In genomic region chr9:51441773-51442381, GRCm38 (mm10) we compare ENCODE assay signal across 9 mouse cellular contexts.
DNase-seq lines count a peak whose midpoint lies in the region; ATAC-seq lines count a peak whose summit lies in the region.
"Had no signal": no experiment of that assay in that cellular context is flagged by ENCODE, and none has a peak within 500 bp of the region (broad histone marks: within the 10 kb centered on the region; RNA-seq: fewer than 3 reads in every experiment).

No protein-coding gene starts in this region.

- no peak for DNase-seq in forebrain, embryonic 10.5 days (ENCODE audit: extremely low spot score, low spot score)
- peak; percentile 79 to 81 for DNase-seq in frontal cortex, adult 2 months (ENCODE audit: extremely low spot score in 1 of 2, low spot score in 1 of 2)
- DNase-seq in layer of hippocampus, postnatal 10 days (ENCODE audit: low spot score in 2 of 2): peak; percentile 28 to 37
- no peak for DNase-seq in cerebellum, adult 9-10 months
- DNase-seq in thymus, postnatal 0 days (ENCODE audit: low spot score): no peak
- DNase-seq in heart, adult 9 months (ENCODE audit: low spot score in 2 of 2): no peak
- DNase-seq: lung, postnatal 36 days had no signal

- peaks cover 2% of the 10 kb centered on the region; the same call in 1 of the 2 replicates for H3K9me3 ChIP-seq in forebrain, embryonic 16.5 days (ENCODE audit: control insufficient read depth, low read length)
- H3K9me3 ChIP-seq in forebrain, embryonic 10.5 days: no peaks in the 10 kb centered on the region; the same call in 1 of the 2 replicates
- H3K9me3 ChIP-seq in neural tube, embryonic 14.5 days (ENCODE audit: control insufficient read depth, low read length): no peaks in the 10 kb centered on the region

- no peaks in the 10 kb centered on the region for H3K36me3 ChIP-seq in forebrain, embryonic 16.5 days (ENCODE audit: control insufficient read depth, insufficient read depth)
- H3K36me3 ChIP-seq in forebrain, embryonic 10.5 days (replicated peaks): no peaks in the 10 kb centered on the region
- no peaks in the 10 kb centered on the region for H3K36me3 ChIP-seq in neural tube, embryonic 14.5 days (ENCODE audit: control insufficient read depth, insufficient read depth, low read length)

- peak; percentile 54 for ATAC-seq in forebrain, embryonic 16.5 days
- peak; percentile 85 for ATAC-seq in neural tube, embryonic 14.5 days (ENCODE audit: low read depth)

- H3K4me3 ChIP-seq in forebrain, embryonic 16.5 days (replicated peaks; ENCODE audit: low read length): no peak overlapping the region
- H3K4me3 ChIP-seq in forebrain, embryonic 10.5 days: no peak overlapping the region
- H3K4me3 ChIP-seq in neural tube, embryonic 14.5 days (ENCODE audit: low read depth, low read length): no peak overlapping the region

- H3K9ac ChIP-seq in forebrain, embryonic 16.5 days (replicated peaks; ENCODE audit: low read depth, low read length): no peak overlapping the region
- H3K9ac ChIP-seq in neural tube, embryonic 14.5 days (replicated peaks; ENCODE audit: low read depth, low read length): no peak overlapping the region

- WGBS in forebrain, embryonic 16.5 days: 29% methylated on average over 5 of the region's 5 CpGs
- WGBS in forebrain, embryonic 10.5 days: 54% methylated on average over 5 of the region's 5 CpGs
- WGBS in neural tube, embryonic 14.5 days: 13% methylated on average over 5 of the region's 5 CpGs

- H3K27me3 ChIP-seq in forebrain, embryonic 16.5 days (replicated peaks; ENCODE audit: control insufficient read depth, insufficient read depth, low read length): no peaks in the 10 kb centered on the region
- no peaks in the 10 kb centered on the region for H3K27me3 ChIP-seq in forebrain, embryonic 10.5 days (ENCODE audit: poor library complexity, severe bottlenecking)
- H3K27me3 ChIP-seq in neural tube, embryonic 14.5 days (ENCODE audit: control insufficient read depth, insufficient read depth, low read length): no peaks in the 10 kb centered on the region

- H3K4me2 ChIP-seq in forebrain, embryonic 16.5 days (ENCODE audit: low read length): no peak overlapping the region
- no peak overlapping the region; the same call in 1 of the 2 replicates for H3K4me2 ChIP-seq in neural tube, embryonic 14.5 days (ENCODE audit: low read depth, low read length)

- no peak overlapping the region for H3K27ac ChIP-seq in forebrain, embryonic 16.5 days (ENCODE audit: low read length)
- no peak overlapping the region for H3K27ac ChIP-seq in forebrain, embryonic 10.5 days
- H3K27ac ChIP-seq in neural tube, embryonic 14.5 days (ENCODE audit: low read depth, low read length): peak overlapping the region; percentile 35; the same call in 1 of the 2 replicates

- H3K4me1 ChIP-seq in forebrain, embryonic 16.5 days (replicated peaks; ENCODE audit: control insufficient read depth, insufficient read depth, low read length): peaks cover 3% of the 10 kb centered on the region; the same call in 1 of the 2 replicates
- 0 out of 2 replicates have a peak, but pooled peaks cover 3% of the 10 kb centered on the region for H3K4me1 ChIP-seq in forebrain, embryonic 10.5 days
- peaks cover 6% of the 10 kb centered on the region for H3K4me1 ChIP-seq in neural tube, embryonic 14.5 days (ENCODE audit: control insufficient read depth, insufficient read depth, low read length)

Comparison
In these comparisons a context has a peak if more than half of its experiments do, and no peak if none do; other contexts are left out.
1. DNase-seq: peak in frontal cortex, adult 2 months (2 of 2) and layer of hippocampus, postnatal 10 days (2 of 2); none in forebrain, embryonic 10.5 days (single experiment), cerebellum, adult 9-10 months (single experiment), thymus, postnatal 0 days (single experiment) and heart, adult 9 months (0 of 2).